Mouse (Mus musculus) megakaryocyte, embryonic 14.5 days (primary cell): ENCODE data around the gene Abhd6.

Source experiments
- FLI1 ChIP-seq: IDR thresholded peaks from 2 replicates; pipeline ENCODE4 v1.6.1; 2012; ENCODE audit warnings: low read length, inconsistent platforms, mixed read lengths
- GATA1 ChIP-seq: IDR thresholded peaks from 3 replicates; pipeline ENCODE4 v1.6.1; 2012; ENCODE audit warnings: mixed read lengths, low read length, inconsistent platforms, borderline replicate concordance

DNA sequence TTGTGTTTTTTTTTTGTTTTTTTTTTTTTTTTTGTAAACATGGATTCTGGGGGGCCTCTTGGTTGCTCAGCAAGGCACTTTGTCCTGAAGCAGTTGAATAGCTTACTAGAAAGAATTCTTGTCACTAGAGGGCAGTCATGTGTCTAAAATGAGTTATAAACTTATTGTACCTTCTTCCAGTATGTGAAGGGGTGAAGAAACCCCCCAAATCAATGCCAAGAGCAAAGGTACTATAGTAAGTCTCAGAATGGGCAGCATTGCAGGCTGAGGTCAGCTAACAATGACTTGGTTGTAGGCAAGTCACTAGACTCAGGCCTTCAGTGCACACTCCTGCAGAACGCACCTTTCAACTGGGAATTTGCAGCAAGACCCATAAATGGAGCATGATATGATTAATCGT is 89.9 kb downstream of the Abhd6 start:
- TF ChIP-seq GATA1 (no peak), FLI1 (no peak)
